Mouse (Mus musculus): ENCODE data around the gene Klhl41.

DNA sequence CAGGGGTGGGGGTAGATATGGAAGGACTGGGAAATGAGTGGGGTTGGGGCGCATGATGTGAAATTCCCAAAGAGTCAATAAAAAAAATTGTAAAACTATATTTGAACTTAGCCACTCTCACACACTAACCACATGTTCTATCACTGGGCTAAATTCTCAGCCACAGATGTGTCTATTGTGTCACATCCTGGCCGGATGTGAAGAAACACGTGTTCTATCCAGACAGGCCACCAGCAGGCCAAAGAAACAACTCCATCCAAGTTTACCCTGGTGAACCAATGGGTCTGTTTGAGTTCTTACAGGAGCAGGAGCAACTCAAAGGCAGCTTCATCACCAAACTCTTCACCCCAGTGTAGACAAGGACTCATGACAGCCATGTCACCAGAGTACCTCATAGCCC lies 46.6 kb downstream of the Klhl41 start:
- TF ChIP-seq CTCF (IDR thresholded peaks at IDR 0.05; ENCODE audit: low read depth) (no peak), EP300 (IDR thresholded peaks at IDR 0.05; ENCODE audit: low read depth) (no peak)
